Mouse (Mus musculus): Measurements from ENCODE around the gene Fam163b. TPM values are rescaled to one million over a fixed set of nuclear protein-coding genes. Genes with fewer than 3 reads are reported as not detected.

The Fam163b gene
- polyA plus RNA-seq (2017; shearing (Covaris generic)): not detected

DNA sequence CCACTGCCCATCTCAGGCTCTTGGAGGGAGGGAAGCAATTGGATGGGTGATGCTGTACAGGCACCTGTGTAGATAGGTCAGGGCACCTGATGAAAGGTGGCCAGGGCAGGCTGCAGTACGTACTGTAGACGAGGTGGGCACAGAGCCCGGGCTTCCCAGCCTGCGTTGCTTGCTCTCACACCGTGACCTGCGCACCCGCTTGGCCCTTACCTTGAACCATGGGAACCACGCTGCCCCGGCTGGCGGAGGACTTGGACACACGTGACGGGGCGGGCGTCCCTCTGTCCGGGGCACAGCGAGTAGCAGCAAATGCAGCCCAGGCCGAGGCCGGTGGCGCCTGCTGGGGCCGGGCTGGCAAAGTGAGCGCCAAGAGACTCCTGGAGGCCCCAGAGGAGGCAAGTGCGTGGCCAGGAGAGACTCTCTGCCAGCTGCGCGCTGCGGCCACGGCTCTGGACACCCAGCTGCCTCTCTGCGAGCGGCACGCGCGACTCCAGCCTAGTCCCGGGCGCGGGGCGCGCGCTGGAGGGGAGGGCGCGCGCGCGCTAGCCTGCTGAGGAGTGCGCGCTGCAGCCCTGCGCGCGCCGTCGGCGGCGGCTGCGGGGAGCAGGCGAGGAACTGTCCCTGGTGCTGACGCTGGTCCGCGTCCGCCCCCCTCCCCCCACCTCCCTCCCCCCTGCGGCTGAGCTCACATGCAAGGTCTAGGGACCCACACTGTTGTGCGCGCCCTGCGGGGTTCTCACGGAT is at the start of gene Fam163b:
Gene Fam163b (minus strand): TSS at position 542 of the 744 bp plus-strand sequence.

DNA sequence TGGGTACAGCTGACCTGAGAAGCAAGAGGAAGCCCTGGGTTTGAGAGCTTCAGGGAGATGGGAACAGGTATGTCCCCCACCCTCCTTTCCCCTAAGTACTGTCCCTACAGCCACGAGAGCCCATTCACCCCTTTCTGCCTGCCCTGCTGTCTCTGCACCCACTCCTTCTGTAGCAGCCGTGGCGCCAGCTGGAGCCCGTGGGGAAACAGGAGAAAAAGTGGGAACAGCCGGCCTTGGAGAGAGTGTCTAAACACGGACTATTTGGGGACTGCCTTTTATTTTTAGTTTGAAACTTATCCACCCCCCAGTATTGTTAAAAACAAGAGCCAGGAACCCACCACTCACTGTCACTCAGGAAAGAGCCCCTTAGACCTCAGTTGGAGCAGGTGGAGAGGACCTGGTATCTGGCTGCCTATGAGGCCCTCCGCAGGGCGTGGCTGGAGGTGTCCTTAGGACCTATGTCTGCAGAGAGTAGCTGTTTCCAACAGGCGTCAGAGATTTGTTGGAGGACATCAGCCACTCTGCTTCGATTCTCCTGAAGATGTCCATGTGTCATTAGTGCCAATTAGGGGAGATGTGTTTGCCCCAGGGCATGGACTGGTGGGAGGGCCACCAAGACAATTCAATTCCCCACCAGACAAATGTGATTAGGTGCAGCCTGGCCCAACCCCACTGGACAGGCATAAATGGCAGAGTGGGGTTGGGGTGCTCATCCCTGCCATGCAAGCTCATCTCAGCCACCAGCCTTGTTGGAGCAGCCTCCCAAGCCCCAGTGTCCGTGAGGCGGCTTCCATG is 22.7 kb upstream of the Fam163b start, which contains the start of gene Dbh:
Gene Dbh (plus strand): TSS at position 438 of the 795 bp plus-strand sequence.

DNA sequence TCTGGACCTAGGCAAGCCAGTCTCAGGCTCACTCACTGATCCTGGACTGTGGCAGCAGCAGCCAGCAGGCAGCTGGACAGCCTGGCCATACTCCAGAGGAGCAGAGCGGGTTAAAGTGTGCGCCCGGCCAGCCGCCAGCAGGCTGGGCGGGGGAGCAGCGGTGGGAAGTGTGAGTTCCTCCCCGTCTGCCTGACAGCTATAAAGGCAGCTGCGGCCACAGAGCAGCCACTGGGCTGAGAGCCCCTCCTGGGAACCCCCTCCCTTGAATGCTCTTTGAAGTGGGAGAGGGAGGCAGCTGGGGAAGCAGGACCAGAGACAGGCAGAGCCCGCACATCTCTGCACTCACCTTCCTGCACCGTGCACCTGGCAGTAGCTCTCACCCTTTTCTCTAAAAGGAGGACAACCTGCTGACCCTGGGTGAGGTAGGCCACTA is 63.1 kb downstream of the Fam163b start, which contains the start of gene Adamtsl2:
Gene Adamtsl2 (plus strand): TSS at position 228 of the 433 bp plus-strand sequence.

DNA sequence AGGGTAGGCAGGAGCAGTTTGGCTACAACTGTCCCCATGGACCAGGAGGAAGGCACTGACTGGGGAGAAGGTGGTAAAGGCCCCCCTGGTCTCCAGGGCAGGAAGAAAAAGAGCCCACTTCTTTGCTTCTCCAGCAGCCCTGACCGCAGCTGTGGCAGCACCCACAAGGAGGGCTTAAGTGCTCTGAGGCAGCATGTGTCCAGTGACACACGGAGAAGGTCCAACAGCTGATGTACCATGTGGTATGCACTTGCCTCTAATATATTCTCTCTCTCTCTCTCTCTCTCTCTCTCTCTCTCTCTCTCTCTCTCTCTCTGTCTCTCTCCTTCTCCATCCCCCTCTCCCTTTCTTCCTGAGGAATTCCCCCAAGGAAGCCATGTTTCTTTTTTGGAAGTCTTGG is 70.3 kb downstream of the Fam163b start, which contains the start of gene Mymk:
Gene Mymk (minus strand): TSS at position 202 of the 400 bp plus-strand sequence.

Other genes starting within 250 kb of the Fam163b start
- gene Surf6, start 239.6 kb downstream of the Fam163b start, polyA plus RNA-seq (2017; shearing (Covaris generic)): 49.4 TPM
- 35.2 TPM for gene Med22, start 231.8 kb downstream of the Fam163b start, polyA plus RNA-seq (2017; shearing (Covaris generic))
- gene Rpl7a, start 231.7 kb downstream of the Fam163b start, polyA plus RNA-seq (2017; shearing (Covaris generic)): 331 TPM
- 67.2 TPM for gene Surf2, start 226.1 kb downstream of the Fam163b start, polyA plus RNA-seq (2017; shearing (Covaris generic))
- 126 TPM for gene Surf1, start 226.0 kb downstream of the Fam163b start, polyA plus RNA-seq (2017; shearing (Covaris generic))
- 175 TPM for gene Surf4, start 208.6 kb downstream of the Fam163b start, polyA plus RNA-seq (2017; shearing (Covaris generic))
- 0.59 TPM for gene Stkld1, start 208.4 kb downstream of the Fam163b start, polyA plus RNA-seq (2017; shearing (Covaris generic))
- 86.1 TPM for gene Rexo4, start 178.1 kb downstream of the Fam163b start, polyA plus RNA-seq (2017; shearing (Covaris generic))
- gene Adamts13, start 169.1 kb downstream of the Fam163b start, polyA plus RNA-seq (2017; shearing (Covaris generic)): not detected
- 27.9 TPM for gene Cacfd1, start 132.6 kb downstream of the Fam163b start, polyA plus RNA-seq (2017; shearing (Covaris generic))
- gene Slc2a6, start 114.5 kb downstream of the Fam163b start, polyA plus RNA-seq (2017; shearing (Covaris generic)): 2.7 TPM
- not detected for gene Mymk, start 70.3 kb downstream of the Fam163b start, polyA plus RNA-seq (2017; shearing (Covaris generic))
- 0.66 TPM for gene Adamtsl2, start 63.1 kb downstream of the Fam163b start, polyA plus RNA-seq (2017; shearing (Covaris generic))
- gene Dbh, start 22.7 kb upstream of the Fam163b start, polyA plus RNA-seq (2017; shearing (Covaris generic)): not detected
- 2.4 TPM for gene Sardh, start 105.8 kb upstream of the Fam163b start, polyA plus RNA-seq (2017; shearing (Covaris generic))